ENCODE assay signal across 16 mouse cellular contexts in genomic region chr4:101585455-101586184, GRCm38 (mm10).
A peak's percentile ranks its signal among the peaks of the same experiment; 100 is the strongest.
DNase-seq lines count a peak whose midpoint lies in the region; ATAC-seq lines count a peak whose summit lies in the region.
"Had no signal": no experiment of that assay in that cellular context is flagged by ENCODE, and none has a peak within 500 bp of the region (broad histone marks: within the 10 kb centered on the region; RNA-seq: fewer than 3 reads in every experiment).

No protein-coding gene starts in this region.

- no peaks in the 10 kb centered on the region; the same call in 1 of the 2 replicates for H3K27me3 ChIP-seq in kidney, embryonic 15.5 days
- H3K27me3 ChIP-seq in kidney, embryonic 16.5 days (ENCODE audit: insufficient read depth, low read length) = no peaks in the 10 kb centered on the region
- no peaks in the 10 kb centered on the region for H3K27me3 ChIP-seq in embryonic facial prominence, embryonic 14.5 days (replicated peaks; ENCODE audit: control insufficient read depth, insufficient read depth, low read length)
- no peaks in the 10 kb centered on the region for H3K27me3 ChIP-seq in hindbrain, embryonic 15.5 days
- no peaks in the 10 kb centered on the region for H3K27me3 ChIP-seq in neural tube, embryonic 12.5 days (replicated peaks)
- H3K27me3 ChIP-seq: heart, embryonic 15.5 days; liver, embryonic 13.5 days had no signal

- peak; percentile 22 for DNase-seq in embryonic facial prominence, embryonic 14.5 days (ENCODE audit: low spot score)
- DNase-seq in left cerebral cortex, adult 18-20 months (ENCODE audit: low spot score in 2 of 2) = no peak
- DNase-seq in cerebellum, adult 11-12 months = no peak
- DNase-seq in kidney, adult 11 months = no peak
- DNase-seq: adrenal gland, adult 2 months; gastrocnemius, postnatal 10 days; kidney, adult 8-10 months; liver, embryonic 13.5 days; lung, postnatal 36 days; right cerebral cortex, postnatal 4 days had no signal

- peaks cover 10% of the 10 kb centered on the region for H3K4me1 ChIP-seq in kidney, embryonic 15.5 days
- peaks cover 10% of the 10 kb centered on the region; the same call in 1 of the 2 replicates for H3K4me1 ChIP-seq in kidney, embryonic 16.5 days (ENCODE audit: insufficient read depth, low read length)
- H3K4me1 ChIP-seq in embryonic facial prominence, embryonic 14.5 days (ENCODE audit: control insufficient read depth, insufficient read depth, low read length) = no peaks in the 10 kb centered on the region
- peaks cover 21% of the 10 kb centered on the region for H3K4me1 ChIP-seq in hindbrain, embryonic 15.5 days (replicated peaks)
- peaks cover 23% of the 10 kb centered on the region for H3K4me1 ChIP-seq in neural tube, embryonic 12.5 days
- H3K4me1 ChIP-seq: heart, embryonic 15.5 days; liver, embryonic 13.5 days had no signal

- no peaks in the 10 kb centered on the region for H3K36me3 ChIP-seq in kidney, embryonic 15.5 days
- no peaks in the 10 kb centered on the region for H3K36me3 ChIP-seq in kidney, embryonic 16.5 days (ENCODE audit: insufficient read depth, low read length)
- no peaks in the 10 kb centered on the region for H3K36me3 ChIP-seq in embryonic facial prominence, embryonic 14.5 days (ENCODE audit: control insufficient read depth, insufficient read depth, low read length)
- no peaks in the 10 kb centered on the region for H3K36me3 ChIP-seq in hindbrain, embryonic 15.5 days
- no peaks in the 10 kb centered on the region for H3K36me3 ChIP-seq in neural tube, embryonic 12.5 days
- H3K36me3 ChIP-seq: heart, embryonic 15.5 days; liver, embryonic 13.5 days had no signal

- WGBS in kidney, embryonic 15.5 days = 42% methylated on average over 8 of the region's 8 CpGs
- WGBS in kidney, embryonic 16.5 days = 39% methylated on average over 8 of the region's 8 CpGs
- WGBS in embryonic facial prominence, embryonic 14.5 days = 57% methylated on average over 8 of the region's 8 CpGs
- WGBS in hindbrain, embryonic 15.5 days = 63% methylated on average over 8 of the region's 8 CpGs
- WGBS in neural tube, embryonic 12.5 days = 67% methylated on average over 8 of the region's 8 CpGs

- H3K9me3 ChIP-seq in kidney, embryonic 15.5 days (replicated peaks) = no peaks in the 10 kb centered on the region
- H3K9me3 ChIP-seq in kidney, embryonic 16.5 days (ENCODE audit: low read length) = no peaks in the 10 kb centered on the region
- H3K9me3 ChIP-seq in embryonic facial prominence, embryonic 14.5 days (ENCODE audit: control insufficient read depth, low read length) = no peaks in the 10 kb centered on the region
- no peaks in the 10 kb centered on the region for H3K9me3 ChIP-seq in hindbrain, embryonic 15.5 days
- H3K9me3 ChIP-seq in neural tube, embryonic 12.5 days = no peaks in the 10 kb centered on the region
- H3K9me3 ChIP-seq: heart, embryonic 15.5 days; liver, embryonic 13.5 days had no signal

- no peak overlapping the region for H3K9ac ChIP-seq in kidney, embryonic 15.5 days
- H3K9ac ChIP-seq in kidney, embryonic 16.5 days (replicated peaks; ENCODE audit: low read length) = no peak overlapping the region
- H3K9ac ChIP-seq in embryonic facial prominence, embryonic 14.5 days (ENCODE audit: low read depth, low read length) = no peak overlapping the region
- H3K9ac ChIP-seq in hindbrain, embryonic 15.5 days = no peak overlapping the region
- H3K9ac ChIP-seq in neural tube, embryonic 12.5 days = no peak overlapping the region
- H3K9ac ChIP-seq: heart, embryonic 15.5 days; liver, embryonic 13.5 days had no signal

- H3K4me2 ChIP-seq in kidney, embryonic 15.5 days = no peak overlapping the region
- H3K4me2 ChIP-seq in kidney, embryonic 16.5 days (replicated peaks; ENCODE audit: low read depth, low read length) = no peak overlapping the region
- H3K4me2 ChIP-seq in embryonic facial prominence, embryonic 14.5 days (ENCODE audit: low read depth, low read length) = no peak overlapping the region
- H3K4me2 ChIP-seq in hindbrain, embryonic 15.5 days = no peak overlapping the region
- peak overlapping the region; percentile 43; the same call in 1 of the 2 replicates for H3K4me2 ChIP-seq in neural tube, embryonic 12.5 days (replicated peaks)
- H3K4me2 ChIP-seq: heart, embryonic 15.5 days; liver, embryonic 13.5 days had no signal

- ATAC-seq in kidney, embryonic 15.5 days (replicated peaks; ENCODE audit: low FRiP score) = peak; percentile 17; the same call in 1 of the 2 replicates
- ATAC-seq in kidney, embryonic 16.5 days (ENCODE audit: low FRiP score, low TSS enrichment) = no peak
- ATAC-seq in embryonic facial prominence, embryonic 14.5 days (ENCODE audit: low read depth) = peak; percentile 84
- ATAC-seq in hindbrain, embryonic 15.5 days (ENCODE audit: low FRiP score, low read depth) = no peak; the same call in 1 of the 2 replicates
- peak; percentile 55 for ATAC-seq in neural tube, embryonic 12.5 days (ENCODE audit: low FRiP score, low read depth)

- H3K4me3 ChIP-seq in kidney, embryonic 15.5 days (replicated peaks) = no peak overlapping the region
- H3K4me3 ChIP-seq in kidney, embryonic 16.5 days (ENCODE audit: low read length) = no peak overlapping the region
- no peak overlapping the region for H3K4me3 ChIP-seq in embryonic facial prominence, embryonic 14.5 days (ENCODE audit: low read depth, low read length)
- H3K4me3 ChIP-seq in hindbrain, embryonic 15.5 days = no peak overlapping the region
- no peak overlapping the region for H3K4me3 ChIP-seq in neural tube, embryonic 12.5 days
- H3K4me3 ChIP-seq: heart, embryonic 15.5 days; liver, embryonic 13.5 days had no signal

- no peak overlapping the region for H3K27ac ChIP-seq in kidney, embryonic 15.5 days
- no peak overlapping the region for H3K27ac ChIP-seq in kidney, embryonic 16.5 days (ENCODE audit: low read length)
- H3K27ac ChIP-seq in embryonic facial prominence, embryonic 14.5 days (replicated peaks; ENCODE audit: low read depth, low read length) = no peak overlapping the region
- H3K27ac ChIP-seq in hindbrain, embryonic 15.5 days (replicated peaks) = peak overlapping the region; percentile 53; the same call in 1 of the 2 replicates
- no peak overlapping the region; the same call in 1 of the 2 replicates for H3K27ac ChIP-seq in neural tube, embryonic 12.5 days
- H3K27ac ChIP-seq: heart, embryonic 15.5 days; liver, embryonic 13.5 days; stomach, postnatal 0 days had no signal

Comparison
In these comparisons a context has a peak if more than half of its experiments do, and no peak if none do; other contexts are left out.
1. ATAC-seq: peak in kidney, embryonic 15.5 days (single experiment), embryonic facial prominence, embryonic 14.5 days (single experiment) and neural tube, embryonic 12.5 days (single experiment); none in kidney, embryonic 16.5 days (single experiment) and hindbrain, embryonic 15.5 days (single experiment).